Mouse (Mus musculus) heart, postnatal 0 days (tissue): ENCODE data around the gene Trib3. TPM values are rescaled to one million over a fixed set of nuclear protein-coding genes. Genes with fewer than 3 reads are reported as not detected.

Experiments
- ATAC-seq: fragments of 200-750 bp; cut with Nextera tagmentation; 2 replicates; pipeline ENCODE4 v1.8.0; 2017; ENCODE audit warnings: low read depth, moderate number of reproducible peaks, moderate library complexity; ENCODE audit not compliant: insufficient read depth
- DNase-seq: peaks from one replicate; pipeline ENCODE4 v3.0.0-alpha.2; 2016; ENCODE audit warnings: low spot score
- H3K27ac ChIP-seq: fragments of 300-500 bp; sonication (generic); 2 replicates; pipeline ENCODE4 v1.5.1; 2014; ENCODE audit warnings: low read depth, mild to moderate bottlenecking
- H3K27me3 ChIP-seq: fragments of 300-500 bp; sonication (generic); 2 replicates; pipeline ENCODE4 v1.6.1; 2014; ENCODE audit warnings: low read length, mixed read lengths; ENCODE audit not compliant: control insufficient read depth, insufficient read depth
- H3K36me3 ChIP-seq: fragments of 300-500 bp; sonication (generic); replicated peaks from 2 replicates; pipeline ENCODE4 v1.6.1; 2014; ENCODE audit warnings: low read length, mixed read lengths; ENCODE audit not compliant: control insufficient read depth, insufficient read depth
- H3K4me1 ChIP-seq: fragments of 300-500 bp; sonication (generic); 2 replicates; pipeline ENCODE4 v1.6.1; 2014; ENCODE audit warnings: antibody characterized with exemption; ENCODE audit not compliant: control insufficient read depth, insufficient read depth
- H3K4me2 ChIP-seq: fragments of 300-500 bp; sonication (generic); 2 replicates; pipeline ENCODE4 v1.6.1; 2014; ENCODE audit warnings: low read depth, mild to moderate bottlenecking, low read length, moderate library complexity
- H3K4me3 ChIP-seq: fragments of 300-500 bp; sonication (generic); 2 replicates; pipeline ENCODE4 v1.5.1; 2014; ENCODE audit warnings: low read depth, low read length
- H3K9ac ChIP-seq: fragments of 300-500 bp; sonication (generic); replicated peaks from 2 replicates; pipeline ENCODE4 v1.6.1; 2014; ENCODE audit warnings: low read depth, low read length, mixed read lengths
- H3K9me3 ChIP-seq: fragments of 300-500 bp; sonication (generic); replicated peaks from 2 replicates; pipeline ENCODE4 v1.6.1; 2016; ENCODE audit warnings: low read length; ENCODE audit not compliant: control insufficient read depth
- CTCF ChIP-seq: IDR thresholded peaks from 2 replicates; pipeline ENCODE4 v1.5.1; 2016; ENCODE audit warnings: antibody characterized with exemption, control low read depth, low read depth
- EP300 ChIP-seq: IDR thresholded peaks from 2 replicates; pipeline ENCODE4 v1.6.1; 2016; ENCODE audit warnings: antibody characterized with exemption, low read depth
- WGBS: fragments of 180-500 bp; shearing (Covaris S2); extraction: QIAGEN DNeasy Blood & Tissue Kit; methylation state at CpG from one replicate; pipeline ENCODE4 v1.1.7; 2014; 5-methylcytosine and 5-hydroxymethylcytosine counted together
- polyA plus RNA-seq: library from polyadenylated mRNA; unstranded; fragments of >200 nt; fragmentation: Nextera tagmentation; extraction: Ambion mirVana; gene quantifications from 2 replicates; pipeline ENCODE4 v1.2.1, GENCODE M21; 2015
- total RNA-seq: library from RNA; depleted of rRNA; stranded (reverse); fragments of >200 nt; gene quantifications from 2 replicates; pipeline ENCODE4 v1.2.3, GENCODE M21; 2014; ENCODE audit warnings: low replicate concordance

Gene Trib3
- total and polyA plus RNA-seq, 2 experiments from 2014 or later: 2.5 TPM; not detected in 1

DNA sequence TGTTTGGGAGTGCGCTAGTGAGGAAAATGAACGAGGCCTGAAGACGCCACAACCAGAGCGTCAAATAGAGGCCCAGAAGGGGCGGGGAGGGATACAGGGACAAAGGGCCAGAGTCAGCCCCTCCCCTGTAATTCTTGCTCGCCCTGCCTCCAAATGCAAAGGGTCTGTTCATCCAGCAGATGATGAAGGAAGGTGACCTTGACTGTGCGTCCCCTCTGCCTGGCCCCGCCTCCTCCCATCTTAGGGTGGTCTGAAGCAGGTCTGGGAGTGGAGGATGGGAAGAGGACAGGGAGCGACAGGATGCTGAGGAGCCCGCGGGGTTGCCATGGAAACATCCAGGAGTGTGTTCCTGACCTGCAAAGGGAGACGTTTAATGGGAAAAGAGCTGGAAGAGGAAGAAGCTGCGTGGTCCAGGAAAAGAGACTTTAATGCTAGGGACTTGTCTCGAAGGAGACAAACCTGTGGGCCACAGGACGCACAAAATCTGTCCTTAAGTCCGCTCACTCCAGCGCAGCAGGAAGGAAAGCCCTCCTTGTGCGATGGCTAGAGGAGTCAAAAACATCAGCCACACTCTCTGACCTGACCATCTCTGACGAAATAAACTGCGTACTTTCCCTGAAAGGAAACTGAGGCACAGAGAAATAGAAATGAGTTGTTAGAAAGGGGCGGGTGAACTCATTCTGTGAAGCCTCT, 32.0 kb upstream of the Trib3 start:
- no peak overlapping the region for H3K9ac ChIP-seq

DNA sequence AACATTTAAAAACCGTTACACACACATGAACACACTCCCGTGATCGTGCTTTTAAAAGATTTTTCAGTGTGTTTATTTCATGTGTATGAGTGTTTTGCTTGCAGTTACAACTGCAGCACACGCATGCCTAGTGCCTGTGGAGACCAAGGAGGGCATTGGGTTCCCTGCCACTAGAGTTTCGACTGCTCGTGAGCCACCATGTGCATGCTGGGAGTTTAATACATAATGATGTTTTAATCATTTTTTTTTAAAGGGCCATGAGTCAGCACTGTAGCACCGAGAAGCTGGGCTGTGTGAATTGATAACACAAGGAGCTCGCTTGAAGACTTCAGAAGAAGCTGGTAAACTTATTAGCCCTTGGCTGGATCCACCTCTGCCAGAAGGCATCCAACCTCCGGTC, 29.7 kb upstream of the Trib3 start:
- no peaks in the 10 kb centered on the region; the same call in 1 of the 2 replicates for H3K4me1 ChIP-seq
- H3K9ac ChIP-seq: no peak overlapping the region
- H3K4me2 ChIP-seq: no peak overlapping the region
- no peak overlapping the region for H3K4me3 ChIP-seq
- H3K9me3 ChIP-seq: no peaks in the 10 kb centered on the region
- H3K36me3 ChIP-seq: no peaks in the 10 kb centered on the region
- WGBS: 78% methylated on average over 9 of the region's 9 CpGs
- TF ChIP-seq EP300 (no peak), CTCF (no peak)
- peaks cover 11% of the 10 kb centered on the region; the same call in 1 of the 2 replicates for H3K27me3 ChIP-seq
- no peak for DNase-seq
- ATAC-seq: no peak
- no peak overlapping the region for H3K27ac ChIP-seq

More for the DNA sequence above, 32.0 kb upstream of the Trib3 start:
- Histone ChIP-seq H3K4me3 (no peak overlapping the region), H3K27me3 (peaks cover 11% of the 10 kb centered on the region; the same call in 1 of the 2 replicates), H3K36me3 (no peaks in the 10 kb centered on the region), H3K9me3 (no peaks in the 10 kb centered on the region), H3K27ac (no peak overlapping the region), H3K4me1 (no peaks in the 10 kb centered on the region; the same call in 1 of the 2 replicates), H3K4me2 (no peak overlapping the region)
- no peak for TF ChIP-seq CTCF
- no peak for TF ChIP-seq EP300
- no peak for ATAC-seq
- no peak for DNase-seq
- WGBS: 18% methylated on average over 21 of the region's 21 CpGs

DNA sequence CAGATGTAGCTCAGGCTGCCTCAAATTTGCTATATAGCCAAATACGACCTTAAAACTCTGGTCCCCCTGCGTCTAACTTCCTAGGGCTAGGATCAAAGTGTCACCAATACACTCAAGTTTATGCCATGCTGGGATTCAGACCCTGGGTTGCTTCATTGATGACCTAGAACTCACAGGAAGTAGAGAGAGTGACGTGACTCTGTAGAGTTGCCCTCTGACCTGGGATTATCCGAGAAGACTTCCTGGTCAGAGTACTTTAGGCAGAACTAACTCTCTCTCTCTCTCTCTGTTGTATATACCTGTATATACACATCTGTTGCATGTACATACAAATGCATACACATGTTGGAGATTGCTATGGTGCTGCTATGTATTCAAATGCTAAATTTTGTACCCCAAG, 28.8 kb upstream of the Trib3 start:
- Histone ChIP-seq H3K4me1 (no peaks in the 10 kb centered on the region; the same call in 1 of the 2 replicates), H3K36me3 (no peaks in the 10 kb centered on the region), H3K4me3 (no peak overlapping the region), H3K4me2 (no peak overlapping the region), H3K9ac (no peak overlapping the region), H3K27ac (no peak overlapping the region), H3K27me3 (peaks cover 11% of the 10 kb centered on the region; the same call in 1 of the 2 replicates), H3K9me3 (no peaks in the 10 kb centered on the region)
- no peak for ATAC-seq
- no peak for TF ChIP-seq EP300
- no peak for TF ChIP-seq CTCF
- WGBS: 65% methylated on average over 4 of the region's 4 CpGs
- no peak for DNase-seq

DNA sequence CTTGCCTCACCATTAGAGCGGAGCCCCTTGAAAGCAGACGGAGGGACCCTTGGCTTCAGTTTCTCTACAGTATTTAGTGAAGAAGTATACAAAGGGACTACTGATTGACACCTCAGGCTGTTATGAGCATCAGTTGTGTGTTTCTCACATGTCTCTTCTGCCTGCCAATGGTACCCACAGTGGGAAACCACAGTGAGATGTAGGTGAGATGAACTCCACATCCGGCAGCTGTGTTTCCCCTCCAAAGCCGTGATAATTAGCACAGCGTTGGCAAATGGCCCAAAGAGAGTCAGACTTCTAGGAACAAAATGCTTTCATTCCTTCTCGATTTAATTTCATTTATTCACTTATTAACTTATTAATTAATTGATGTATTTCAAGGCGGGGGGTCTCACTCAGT, 28.3 kb upstream of the Trib3 start:
- Histone ChIP-seq H3K27ac (no peak overlapping the region), H3K9me3 (no peaks in the 10 kb centered on the region), H3K4me3 (no peak overlapping the region), H3K4me1 (no peaks in the 10 kb centered on the region; the same call in 1 of the 2 replicates), H3K27me3 (peaks cover 11% of the 10 kb centered on the region; the same call in 1 of the 2 replicates), H3K36me3 (no peaks in the 10 kb centered on the region), H3K4me2 (no peak overlapping the region), H3K9ac (no peak overlapping the region)
- ATAC-seq (no peak), DNase-seq (no peak)
- no peak for TF ChIP-seq CTCF
- no peak for TF ChIP-seq EP300
- WGBS: 72% methylated on average over 7 of the region's 7 CpGs

DNA sequence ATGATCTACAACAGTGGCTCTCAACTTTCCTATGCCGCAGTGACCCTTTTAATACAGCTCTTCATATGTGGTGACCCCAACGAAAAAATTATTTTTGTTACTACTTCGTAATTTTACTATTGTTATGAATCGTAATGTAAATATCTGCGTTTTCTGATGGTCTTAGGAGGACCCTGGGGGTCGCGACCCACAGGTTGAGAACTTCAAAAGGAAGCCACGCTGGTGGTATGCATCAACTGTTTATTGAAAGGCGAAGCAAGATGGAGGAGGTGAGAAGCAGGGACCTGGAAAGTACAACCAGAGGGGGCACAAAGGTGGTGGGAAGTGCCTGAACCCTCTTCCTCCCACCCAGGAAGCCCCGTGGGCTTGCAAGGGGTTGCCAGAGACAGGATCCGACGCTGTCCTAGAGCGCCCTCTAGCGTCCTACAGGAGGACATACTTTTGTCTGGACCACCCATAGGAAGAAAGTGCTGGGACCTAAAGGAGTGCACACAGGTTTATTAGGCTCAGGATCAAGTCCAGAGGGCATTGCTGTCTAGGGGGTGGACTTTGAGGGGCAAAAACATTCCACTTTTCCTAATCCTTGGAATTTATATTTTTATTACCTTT, 24.8 kb upstream of the Trib3 start:
- no peaks in the 10 kb centered on the region for H3K4me1 ChIP-seq
- H3K9ac ChIP-seq: no peak overlapping the region
- no peaks in the 10 kb centered on the region for H3K36me3 ChIP-seq
- no peaks in the 10 kb centered on the region for H3K27me3 ChIP-seq
- no peak overlapping the region for H3K4me2 ChIP-seq
- H3K9me3 ChIP-seq: no peaks in the 10 kb centered on the region
- H3K27ac ChIP-seq: no peak overlapping the region
- WGBS: 28% methylated on average over 14 of the region's 14 CpGs
- DNase-seq: peak; percentile 58
- TF ChIP-seq CTCF (peak; percentile 93), EP300 (no peak)
- H3K4me3 ChIP-seq: no peak overlapping the region
- ATAC-seq: peak; percentile 51
